Mouse (Mus musculus) embryonic fibroblast, embryonic 13.5 days (primary cell): ENCODE measurements around the gene Serpinb5.

Source experiments
- CTCF ChIP-seq: IDR thresholded peaks from 2 replicates; pipeline ENCODE4 v1.5.1; 2011; ENCODE audit warnings: mild to moderate bottlenecking, control low read depth, low read length, moderate library complexity, borderline replicate concordance; ENCODE audit not compliant: insufficient read depth
- POLR2A ChIP-seq: IDR thresholded peaks from 2 replicates; pipeline ENCODE4 v1.6.1; 2011; ENCODE audit warnings: low read depth, mild to moderate bottlenecking, control low read depth, low read length, moderate library complexity

- TF ChIP-seq CTCF, result no peak
- no peak for TF ChIP-seq POLR2A
These were observed 32.2 kb upstream of the Serpinb5 start for GRCm38 (mm10) chr1:106828784-106829183.
